Mouse (Mus musculus) heart, postnatal 0 days (tissue): ENCODE data around the gene Lingo1.

Experiments used
- CTCF ChIP-seq: IDR thresholded peaks from 2 replicates; pipeline ENCODE4 v1.5.1; 2016; ENCODE audit warnings: antibody characterized with exemption, control low read depth, low read depth
- EP300 ChIP-seq: IDR thresholded peaks from 2 replicates; pipeline ENCODE4 v1.6.1; 2016; ENCODE audit warnings: antibody characterized with exemption, low read depth

DNA sequence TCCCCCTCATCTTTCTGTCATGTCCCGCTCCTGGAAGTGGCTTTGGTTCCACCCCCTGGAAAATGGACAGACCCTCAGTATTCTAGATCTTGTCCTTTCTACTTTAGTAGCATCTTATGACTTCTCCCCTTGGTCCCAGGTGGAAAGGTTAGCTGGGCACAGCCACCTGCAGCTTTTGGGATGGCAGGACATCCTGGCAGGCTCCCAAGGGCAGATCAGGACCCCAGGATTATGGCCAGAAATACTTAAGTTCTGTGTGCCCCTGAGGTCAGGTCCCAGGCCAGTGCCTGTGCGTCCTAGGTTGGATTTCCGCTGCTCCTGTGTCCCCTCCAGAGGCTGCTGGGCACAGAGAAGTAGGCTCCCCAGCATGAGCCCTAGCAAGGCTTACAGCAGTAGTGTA is 180.2 kb downstream of the Lingo1 start:
- TF ChIP-seq CTCF (no peak), EP300 (no peak)
